Mouse (Mus musculus): ENCODE results near the gene H6pd.
"Not testable (repeated sequence)": the region's sequence is repeated elsewhere in the genome, so short reads cannot be mapped to it uniquely, and the experiment has no call there.

Gene H6pd

GRCm38 (mm10) chr4:150008853-150009586 is at the start of gene H6pd:
Gene H6pd (minus strand): TSS chr4:150009023.
- peak; percentile 89 to 91 for DNase-seq (ENCODE audit: low spot score in 2 of 2)

- DNase-seq (ENCODE audit: low spot score in 2 of 2): no peak
These were observed 48.9 kb upstream of the H6pd start for GRCm38 (mm10) chr4:150057722-150058121.

GRCm38 (mm10) chr4:150056171-150056570 is 47.3 kb upstream of the H6pd start:
- no peak for DNase-seq (ENCODE audit: low spot score in 2 of 2)

- no peak for DNase-seq (ENCODE audit: low spot score in 2 of 2)
These were observed 43.6 kb upstream of the H6pd start for GRCm38 (mm10) chr4:150052380-150052779.

- DNase-seq (ENCODE audit: low spot score in 2 of 2): no peak
These were observed 42.7 kb upstream of the H6pd start for GRCm38 (mm10) chr4:150051514-150051913.

- no peak for DNase-seq (ENCODE audit: low spot score in 2 of 2)
These were observed 40.9 kb upstream of the H6pd start for GRCm38 (mm10) chr4:150049564-150050226.

GRCm38 (mm10) chr4:150049157-150049513 is 40.3 kb upstream of the H6pd start:
- DNase-seq (ENCODE audit: low spot score in 2 of 2): no peak

- DNase-seq (ENCODE audit: low spot score in 2 of 2): no peak
These were observed 39.8 kb upstream of the H6pd start for GRCm38 (mm10) chr4:150048478-150049156.

GRCm38 (mm10) chr4:150048038-150048437 is 39.2 kb upstream of the H6pd start:
- no peak for DNase-seq (ENCODE audit: low spot score in 2 of 2)

- no peak for DNase-seq (ENCODE audit: low spot score in 2 of 2)
These were observed 34.8 kb upstream of the H6pd start for GRCm38 (mm10) chr4:150043591-150043990.

- DNase-seq (ENCODE audit: low spot score in 2 of 2): no peak
These were observed 32.7 kb upstream of the H6pd start for GRCm38 (mm10) chr4:150041346-150042110.

GRCm38 (mm10) chr4:150040856-150041255 is 32.0 kb upstream of the H6pd start:
- not testable (repeated sequence) for DNase-seq (ENCODE audit: low spot score in 2 of 2)

- DNase-seq (ENCODE audit: low spot score in 2 of 2): no peak
These were observed 31.3 kb upstream of the H6pd start for GRCm38 (mm10) chr4:150040003-150040581.

- DNase-seq (ENCODE audit: low spot score in 2 of 2): no peak
These were observed 29.7 kb upstream of the H6pd start for GRCm38 (mm10) chr4:150038533-150038932.

- no peak for DNase-seq (ENCODE audit: low spot score in 2 of 2)
These were observed 27.3 kb upstream of the H6pd start for GRCm38 (mm10) chr4:150036094-150036493.

GRCm38 (mm10) chr4:150035280-150035679 is 26.5 kb upstream of the H6pd start:
- DNase-seq (ENCODE audit: low spot score in 2 of 2): peak; percentile 88 to 93

GRCm38 (mm10) chr4:150033261-150033671 is 24.4 kb upstream of the H6pd start:
- DNase-seq (ENCODE audit: low spot score in 2 of 2): no peak

- peak; percentile 49 to 55 for DNase-seq (ENCODE audit: low spot score in 2 of 2)
These were observed 22.5 kb upstream of the H6pd start for GRCm38 (mm10) chr4:150031234-150031890.

GRCm38 (mm10) chr4:150030449-150031233 is 21.8 kb upstream of the H6pd start:
- DNase-seq (ENCODE audit: low spot score in 2 of 2): peak in 1 of 2 experiments; percentile 40

- DNase-seq (ENCODE audit: low spot score in 2 of 2): no peak
These were observed 21.1 kb upstream of the H6pd start for GRCm38 (mm10) chr4:150029885-150030284.
